8 mouse cellular contexts compared by ENCODE assay signal in the genomic region with DNA sequence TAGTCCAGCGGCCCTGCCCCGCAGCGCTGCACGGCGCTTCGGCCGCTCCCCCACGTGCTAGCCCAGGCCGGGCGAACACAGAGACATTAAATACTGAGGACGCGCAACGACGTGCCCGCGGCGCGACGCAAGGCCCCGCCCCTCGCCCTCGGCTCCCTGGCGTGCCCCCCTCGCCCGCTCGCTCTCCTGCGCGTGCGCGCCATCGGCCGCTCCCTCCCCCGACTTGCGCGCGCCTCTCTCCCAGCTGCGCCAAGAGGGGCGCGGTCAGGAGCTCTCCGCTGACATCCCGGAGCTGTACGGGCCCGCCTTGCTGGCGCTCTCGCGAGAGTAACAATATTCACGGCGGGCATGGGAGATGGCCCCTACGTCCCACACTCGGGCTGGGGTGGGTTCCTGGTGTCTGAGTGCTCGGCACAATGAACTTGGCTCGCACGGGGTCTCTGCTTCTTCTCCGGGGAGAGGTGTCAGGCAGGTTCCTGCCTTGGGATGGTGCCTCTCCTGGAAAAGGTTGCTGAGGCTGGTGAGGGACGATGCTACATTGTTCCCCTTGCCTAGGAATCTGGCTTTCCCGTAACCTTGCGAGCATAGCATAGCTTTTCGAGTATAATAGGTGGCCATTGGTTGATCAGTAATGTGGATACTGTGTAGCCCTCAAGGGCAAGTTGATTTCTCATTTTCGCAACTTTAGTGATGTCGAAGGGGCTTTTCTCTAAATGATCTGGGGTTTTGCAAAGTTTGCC. TPM values are rescaled to one million over a fixed set of nuclear protein-coding genes. Genes with fewer than 3 reads are reported as not detected.
A peak's percentile ranks its signal among the peaks of the same experiment; 100 is the strongest.
DNase-seq lines count a peak whose midpoint lies in the region; ATAC-seq and TF ChIP-seq lines count a peak whose summit lies in the region.

A gene (minus strand): TSS at position 129 of the 740 bp plus-strand sequence.

- no peaks in the 10 kb centered on the region for H3K27me3 ChIP-seq in heart, embryonic 14.5 days (ENCODE audit: control insufficient read depth, insufficient read depth, low read length)
- H3K27me3 ChIP-seq in liver, embryonic 13.5 days, result peaks cover 23% of the 10 kb centered on the region
- no peaks in the 10 kb centered on the region for H3K27me3 ChIP-seq in stomach, postnatal 0 days (ENCODE audit: control insufficient read depth, insufficient read depth, low read length)

- peak within 1 kb of the TSS; percentile 83 for H3K4me3 ChIP-seq in brown adipose tissue, adult 24 weeks (ENCODE audit: insufficient read depth, low read depth, low read length)
- peak within 1 kb of the TSS; percentile 77 to 87 for H3K4me3 ChIP-seq in heart, embryonic 14.5 days (ENCODE audit: control insufficient read depth in 1 of 2, insufficient read depth in 1 of 2, low read depth in 1 of 2, low read length in 2 of 2)
- H3K4me3 ChIP-seq in liver, embryonic 13.5 days (replicated peaks), result peak within 1 kb of the TSS; percentile 74
- H3K4me3 ChIP-seq in stomach, postnatal 0 days (ENCODE audit: low read depth, low read length), result peak within 1 kb of the TSS; percentile 57

- peak; percentile 89 for DNase-seq in CD4-positive, CD25-positive, alpha-beta regulatory T cell, adult 2 months (ENCODE audit: low read depth, low spot score)
- DNase-seq in fibroblast of lung, adult 2 months (ENCODE audit: low read depth), result peak; percentile 88
- DNase-seq in kidney, postnatal 14 days, result peak; percentile 99
- DNase-seq in liver, embryonic 13.5 days, result peak; percentile 93
- peak; percentile 97 for DNase-seq in neural tube, embryonic 10.5 days (ENCODE audit: extremely low spot score, low spot score)
- DNase-seq in stomach, postnatal 0 days (ENCODE audit: low spot score), result peak; percentile 99

- H3K4me2 ChIP-seq in heart, embryonic 14.5 days (ENCODE audit: low read length), result peak within 1 kb of the TSS; percentile 94
- peak within 1 kb of the TSS; percentile 96 for H3K4me2 ChIP-seq in liver, embryonic 13.5 days
- peak within 1 kb of the TSS; percentile 97 for H3K4me2 ChIP-seq in stomach, postnatal 0 days (replicated peaks; ENCODE audit: low read depth)

- H3K9ac ChIP-seq in heart, embryonic 14.5 days (ENCODE audit: low read length), result peak within 1 kb of the TSS; percentile 93
- H3K9ac ChIP-seq in liver, embryonic 13.5 days, result peak within 1 kb of the TSS; percentile 76
- H3K9ac ChIP-seq in stomach, postnatal 0 days (ENCODE audit: low read length), result peak within 1 kb of the TSS; percentile 78

- no peaks in the 10 kb centered on the region for H3K9me3 ChIP-seq in heart, embryonic 14.5 days (ENCODE audit: control insufficient read depth, low read length)
- no peaks in the 10 kb centered on the region for H3K9me3 ChIP-seq in liver, embryonic 13.5 days (replicated peaks)
- no peaks in the 10 kb centered on the region for H3K9me3 ChIP-seq in stomach, postnatal 0 days (ENCODE audit: control insufficient read depth, low read length)

- ATAC-seq in heart, embryonic 14.5 days (ENCODE audit: insufficient number of reproducible peaks, insufficient read depth, low FRiP score, low read depth), result peak; percentile 94
- peak; percentile 93 for ATAC-seq in liver, embryonic 13.5 days (ENCODE audit: low read depth)
- ATAC-seq in stomach, postnatal 0 days (ENCODE audit: low FRiP score, low TSS enrichment), result peak; percentile 96

- TF ChIP-seq EP300 in stomach, postnatal 0 days (optimal IDR thresholded peaks at IDR 0.05), result peak; percentile 90

- WGBS in heart, embryonic 14.5 days, result 2% methylated on average over 52 of the region's 60 CpGs
- 2% methylated on average over 60 of the region's 60 CpGs for WGBS in liver, embryonic 13.5 days (ENCODE audit: insufficient replicate concordance)
- 2% methylated on average over 36 of the region's 60 CpGs for whole genome bisulfite sequencing in stomach, postnatal 0 days

- peaks cover 2% of the 10 kb centered on the region; the same call in 1 of the 2 replicates for H3K4me1 ChIP-seq in brown adipose tissue, adult 24 weeks (ENCODE audit: control insufficient read depth, insufficient read depth, insufficient read length, low read length)
- H3K4me1 ChIP-seq in heart, embryonic 14.5 days (ENCODE audit: control insufficient read depth in 2 of 2, insufficient read depth in 2 of 2, low read length in 2 of 2), result peaks cover 8 to 28% of the 10 kb centered on the region in 2 experiments
- peaks cover 37% of the 10 kb centered on the region for H3K4me1 ChIP-seq in liver, embryonic 13.5 days (replicated peaks)
- peaks cover 3% of the 10 kb centered on the region for H3K4me1 ChIP-seq in stomach, postnatal 0 days (replicated peaks; ENCODE audit: control insufficient read depth, insufficient read depth)

- TF ChIP-seq CTCF in stomach, postnatal 0 days (IDR thresholded peaks at IDR 0.05; ENCODE audit: low read depth), result no peak

- H3K36me3 ChIP-seq in heart, embryonic 14.5 days (ENCODE audit: control insufficient read depth, insufficient read depth, low read length), result no peaks in the 10 kb centered on the region
- no peaks in the 10 kb centered on the region for H3K36me3 ChIP-seq in liver, embryonic 13.5 days
- H3K36me3 ChIP-seq in stomach, postnatal 0 days (ENCODE audit: control insufficient read depth, insufficient read depth, low read length), result no peaks in the 10 kb centered on the region

- peak within 1 kb of the TSS; percentile 94 for H3K27ac ChIP-seq in brown adipose tissue, adult 24 weeks (replicated peaks; ENCODE audit: low read depth, low read length)
- H3K27ac ChIP-seq in heart, embryonic 14.5 days (replicated peaks in 1 of 2; ENCODE audit: control insufficient read depth in 1 of 2, insufficient read depth in 1 of 2, low read depth in 2 of 2, low read length in 2 of 2), result peak within 1 kb of the TSS; percentile 90 to 95
- peak within 1 kb of the TSS; percentile 59 for H3K27ac ChIP-seq in liver, embryonic 13.5 days
- H3K27ac ChIP-seq in stomach, postnatal 0 days (replicated peaks), result peak within 1 kb of the TSS; percentile 94

RNA-seq across cellular contexts. Expression of the gene that starts here (rescaled TPM):
- 102 and 114 TPM in 2 replicates for polyA plus RNA-seq in brown adipose tissue, adult 24 weeks (2012; ENCODE audit: insufficient read depth, insufficient read length, missing spikeins)
- polyA plus RNA-seq in heart, embryonic 14.5 days (2014; fragmentation: Nextera tagmentation; extraction: Ambion mirVana), result 40.5 and 42.0 TPM in 2 replicates
- polyA plus RNA-seq in liver, embryonic 13.5 days (2015; fragmentation: Nextera tagmentation; extraction: Ambion mirVana), result 9.2 and 11.4 TPM in 2 replicates
- 14.4 and 16.6 TPM in 2 replicates for polyA plus RNA-seq in stomach, postnatal 0 days (2015; fragmentation: Nextera tagmentation; extraction: Ambion mirVana)

Comparison
In these comparisons a context has a peak if more than half of its experiments do, and no peak if none do; other contexts are left out.
1. Peak in every context shown above with its lines: DNase-seq, ATAC-seq, H3K4me3 ChIP-seq and H3K27ac ChIP-seq.